Mouse (Mus musculus) forebrain, embryonic 16.5 days (tissue): ENCODE data around the gene Scand1. TPM values are rescaled to one million over a fixed set of nuclear protein-coding genes. Genes with fewer than 3 reads are reported as not detected.

Experiments
- ATAC-seq: fragments of 200-750 bp; cut with Nextera tagmentation; 2 replicates; pipeline ENCODE4 v1.8.0; 2017; ENCODE audit warnings: mild to moderate bottlenecking, moderate library complexity
- H3K27ac ChIP-seq: fragments of 300-500 bp; sonication (generic); 2 replicates; pipeline ENCODE4 v1.5.1; 2014; ENCODE audit warnings: low read length, control low read depth
- H3K27me3 ChIP-seq: fragments of 300-500 bp; sonication (generic); replicated peaks from 2 replicates; pipeline ENCODE4 v1.6.1; 2014; ENCODE audit warnings: low read length; ENCODE audit not compliant: control insufficient read depth, insufficient read depth
- H3K36me3 ChIP-seq: fragments of 300-500 bp; sonication (generic); 2 replicates; pipeline ENCODE4 v1.6.1; 2014; ENCODE audit not compliant: control insufficient read depth, insufficient read depth
- H3K4me1 ChIP-seq: fragments of 300-500 bp; sonication (generic); replicated peaks from 2 replicates; pipeline ENCODE4 v1.6.1; 2014; ENCODE audit warnings: low read length; ENCODE audit not compliant: control insufficient read depth, insufficient read depth
- H3K4me2 ChIP-seq: fragments of 300-500 bp; sonication (generic); 2 replicates; pipeline ENCODE4 v1.6.1; 2014; ENCODE audit warnings: mild to moderate bottlenecking, low read length, control low read depth
- H3K4me3 ChIP-seq: fragments of 300-500 bp; sonication (generic); replicated peaks from 2 replicates; pipeline ENCODE4 v1.5.1; 2014; ENCODE audit warnings: mild to moderate bottlenecking, low read length, control low read depth
- H3K9ac ChIP-seq: fragments of 300-500 bp; sonication (generic); replicated peaks from 2 replicates; pipeline ENCODE4 v1.6.1; 2014; ENCODE audit warnings: low read depth, low read length, control low read depth
- H3K9me3 ChIP-seq: fragments of 300-500 bp; sonication (generic); 2 replicates; pipeline ENCODE4 v1.6.1; 2016; ENCODE audit warnings: low read length; ENCODE audit not compliant: control insufficient read depth
- WGBS: fragments of 180-500 bp; shearing (Covaris S2); extraction: QIAGEN DNeasy Blood & Tissue Kit; methylation state at CpG from one replicate; pipeline ENCODE4 v1.1.7; 2014; 5-methylcytosine and 5-hydroxymethylcytosine counted together
- polyA plus RNA-seq: library from polyadenylated mRNA; unstranded; fragments of >200 nt; fragmentation: Nextera tagmentation; extraction: Ambion mirVana; gene quantifications from 2 replicates; pipeline ENCODE4 v1.2.1, GENCODE M21; 2015

The Scand1 gene
- polyA plus RNA-seq, 1 experiment from 2014 or later: 60.6 TPM

DNA sequence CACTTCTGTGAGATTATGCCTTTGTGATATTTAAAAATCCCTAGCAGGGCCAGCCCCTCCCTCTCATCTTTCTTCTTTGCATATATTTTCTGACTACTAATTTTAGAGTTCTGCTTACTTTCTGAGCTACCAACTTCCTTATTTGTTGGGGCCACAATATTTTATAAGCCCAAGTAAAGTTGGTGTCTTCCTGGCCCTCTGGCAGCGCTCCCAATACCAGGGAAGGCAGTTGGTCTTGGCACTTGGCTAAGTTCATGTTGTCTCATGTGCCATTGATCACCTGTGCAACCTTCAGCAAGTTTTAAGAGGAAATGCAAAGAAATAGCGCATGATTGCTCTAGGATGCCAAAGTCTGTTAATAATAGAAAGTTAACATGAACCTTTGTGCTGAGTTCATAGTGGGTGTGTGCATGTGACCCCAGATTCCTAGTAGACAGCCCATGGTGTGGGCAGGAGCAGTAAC lies 16.9 kb downstream of the Scand1 start:
- H3K27ac ChIP-seq: no peak overlapping the region
- no peaks in the 10 kb centered on the region for H3K27me3 ChIP-seq
- peaks cover 29% of the 10 kb centered on the region for H3K36me3 ChIP-seq
- ATAC-seq: no peak
- H3K9me3 ChIP-seq: no peaks in the 10 kb centered on the region
- no peaks in the 10 kb centered on the region for H3K4me1 ChIP-seq
- no peak overlapping the region for H3K4me2 ChIP-seq
- no peak overlapping the region for H3K9ac ChIP-seq
- WGBS: 98% methylated on average over 2 of the region's 2 CpGs
- H3K4me3 ChIP-seq: no peak overlapping the region

DNA sequence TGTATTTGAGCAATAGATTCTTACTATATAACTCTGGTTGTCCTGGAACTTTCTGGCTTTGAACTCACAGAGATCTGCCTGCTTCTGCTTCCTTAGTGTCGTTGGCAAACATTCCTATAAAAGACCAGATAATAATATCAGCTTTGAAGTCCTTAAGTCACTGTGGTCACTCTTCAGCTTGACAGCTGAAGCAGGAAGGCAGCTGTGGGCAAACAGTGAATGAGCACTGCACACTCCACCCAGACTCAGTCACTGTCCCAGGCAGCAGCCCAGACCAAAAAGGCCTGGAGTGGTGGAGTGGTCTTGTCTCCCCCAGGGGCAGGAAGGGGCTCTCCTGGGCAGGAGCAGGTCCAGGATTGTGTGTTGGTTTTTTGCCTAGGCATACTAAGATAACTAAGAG lies 20.5 kb downstream of the Scand1 start:
- ATAC-seq: no peak
- Histone ChIP-seq H3K9ac (no peak overlapping the region), H3K4me1 (no peaks in the 10 kb centered on the region), H3K27me3 (no peaks in the 10 kb centered on the region), H3K36me3 (peaks cover 26% of the 10 kb centered on the region), H3K9me3 (no peaks in the 10 kb centered on the region), H3K27ac (no peak overlapping the region), H3K4me3 (no peak overlapping the region), H3K4me2 (no peak overlapping the region)
- WGBS: 94% methylated on average over 1 of the region's 1 CpGs

DNA sequence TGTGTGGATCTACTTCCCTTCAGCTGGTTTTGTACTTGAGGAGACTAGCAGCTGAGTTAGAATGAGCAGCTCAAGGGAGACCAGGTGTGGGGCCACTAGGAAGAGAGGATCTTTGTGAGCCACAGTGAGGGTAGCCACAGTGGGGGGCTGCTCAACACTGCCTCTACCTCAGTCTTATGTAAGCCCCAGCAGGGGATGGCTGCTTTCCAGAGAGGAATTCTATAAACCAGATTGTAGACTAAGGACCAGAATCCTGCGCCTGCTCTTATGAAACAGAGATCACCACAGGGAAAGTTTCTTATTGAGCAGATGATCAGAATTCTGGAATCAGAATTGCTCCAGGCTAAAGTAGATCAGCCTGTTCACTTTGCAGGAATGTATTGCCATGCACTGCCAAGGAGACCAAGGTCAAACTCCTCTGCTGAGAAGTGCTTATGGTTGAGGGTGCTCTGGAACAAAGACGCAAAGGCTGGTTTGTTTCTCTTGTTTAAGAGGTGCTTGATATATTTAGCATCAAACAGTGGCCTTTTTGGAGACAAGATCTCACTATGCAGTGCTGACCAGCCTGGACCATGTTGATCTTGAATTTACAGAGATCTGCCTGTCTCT lies 22.8 kb downstream of the Scand1 start:
- Histone ChIP-seq H3K27ac (no peak overlapping the region), H3K9me3 (no peaks in the 10 kb centered on the region), H3K36me3 (peaks cover 18% of the 10 kb centered on the region), H3K4me2 (no peak overlapping the region), H3K9ac (no peak overlapping the region), H3K4me3 (no peak overlapping the region), H3K27me3 (no peaks in the 10 kb centered on the region), H3K4me1 (no peaks in the 10 kb centered on the region)
- WGBS: 76% methylated on average over 2 of the region's 2 CpGs
- no peak for ATAC-seq

DNA sequence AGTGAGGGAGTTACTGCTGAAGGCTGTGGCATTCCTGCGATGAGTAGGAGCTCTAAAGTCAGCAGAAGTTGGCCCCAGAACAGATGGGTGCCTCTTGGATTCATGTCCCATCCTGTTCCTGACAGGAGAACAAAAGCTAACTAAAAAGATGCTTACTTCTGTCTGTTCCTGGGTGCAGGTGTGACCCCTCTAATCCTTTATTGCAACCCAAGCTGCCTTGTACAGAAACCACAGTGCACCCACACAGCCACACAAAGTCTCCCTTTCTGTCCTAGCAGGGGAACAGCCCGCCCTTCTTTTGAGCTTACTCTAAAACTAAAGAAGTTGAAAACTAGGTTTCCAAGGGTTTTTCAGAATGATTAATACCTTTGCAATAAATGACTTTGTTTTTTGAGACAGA lies 24.3 kb downstream of the Scand1 start:
- H3K4me2 ChIP-seq: no peak overlapping the region
- H3K4me3 ChIP-seq: no peak overlapping the region
- no peaks in the 10 kb centered on the region for H3K9me3 ChIP-seq
- no peaks in the 10 kb centered on the region for H3K27me3 ChIP-seq
- H3K27ac ChIP-seq: no peak overlapping the region
- H3K9ac ChIP-seq: no peak overlapping the region
- no peak for ATAC-seq
- no peaks in the 10 kb centered on the region for H3K4me1 ChIP-seq
- 93% methylated on average over 2 of the region's 2 CpGs for WGBS
- peaks cover 10% of the 10 kb centered on the region; the same call in 1 of the 2 replicates for H3K36me3 ChIP-seq

DNA sequence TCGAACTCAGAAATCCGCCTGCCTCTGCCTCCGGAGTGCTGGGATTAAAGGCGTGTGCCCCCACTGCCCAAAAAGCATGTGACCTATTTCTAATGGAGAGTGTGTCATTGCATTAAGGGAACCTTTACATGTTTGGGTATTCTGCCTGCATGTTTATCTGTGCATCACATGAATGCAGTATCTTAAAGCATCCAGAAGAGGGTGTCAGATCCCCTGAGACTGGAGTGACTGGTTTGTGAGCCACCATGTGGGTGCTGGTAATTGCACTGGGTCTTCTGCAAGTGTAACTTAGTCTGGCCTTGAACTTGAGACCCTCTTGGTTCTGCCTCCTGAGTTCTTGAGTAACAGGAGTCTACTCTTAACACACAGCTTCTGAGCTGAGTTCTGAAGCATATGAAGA lies 25.8 kb downstream of the Scand1 start:
- Histone ChIP-seq H3K36me3 (0 out of 2 replicates have a peak, but pooled peaks cover 10% of the 10 kb centered on the region), H3K4me1 (no peaks in the 10 kb centered on the region), H3K4me2 (no peak overlapping the region), H3K9me3 (no peaks in the 10 kb centered on the region), H3K27me3 (no peaks in the 10 kb centered on the region), H3K4me3 (no peak overlapping the region), H3K27ac (no peak overlapping the region), H3K9ac (no peak overlapping the region)
- 97% methylated on average over 4 of the region's 4 CpGs for WGBS
- no peak for ATAC-seq

DNA sequence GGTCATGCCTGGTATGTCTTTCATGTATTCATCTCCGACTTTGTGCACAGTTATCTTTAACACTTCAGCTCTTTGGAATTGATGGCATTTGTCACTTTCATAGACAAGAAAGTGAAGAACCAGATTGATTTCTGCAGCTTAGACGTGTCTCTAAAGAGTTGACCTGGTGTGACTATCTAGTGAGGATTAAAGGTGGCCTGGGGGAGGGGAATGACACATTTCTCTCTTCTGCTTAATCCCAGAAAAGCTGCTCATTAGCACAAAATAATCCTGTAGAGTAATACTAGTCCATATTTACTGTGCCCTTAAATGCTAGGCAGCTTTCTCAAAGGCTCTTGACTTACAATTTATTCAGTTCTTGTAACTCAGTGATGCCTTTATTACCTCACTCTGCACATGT lies 27.3 kb downstream of the Scand1 start:
- Histone ChIP-seq H3K4me3 (no peak overlapping the region), H3K9me3 (no peaks in the 10 kb centered on the region), H3K36me3 (0 out of 2 replicates have a peak, but pooled peaks cover 3% of the 10 kb centered on the region), H3K27me3 (no peaks in the 10 kb centered on the region), H3K4me2 (no peak overlapping the region), H3K4me1 (no peaks in the 10 kb centered on the region), H3K27ac (no peak overlapping the region), H3K9ac (no peak overlapping the region)
- WGBS: 76% methylated on average over 2 of the region's 2 CpGs
- no peak for ATAC-seq

DNA sequence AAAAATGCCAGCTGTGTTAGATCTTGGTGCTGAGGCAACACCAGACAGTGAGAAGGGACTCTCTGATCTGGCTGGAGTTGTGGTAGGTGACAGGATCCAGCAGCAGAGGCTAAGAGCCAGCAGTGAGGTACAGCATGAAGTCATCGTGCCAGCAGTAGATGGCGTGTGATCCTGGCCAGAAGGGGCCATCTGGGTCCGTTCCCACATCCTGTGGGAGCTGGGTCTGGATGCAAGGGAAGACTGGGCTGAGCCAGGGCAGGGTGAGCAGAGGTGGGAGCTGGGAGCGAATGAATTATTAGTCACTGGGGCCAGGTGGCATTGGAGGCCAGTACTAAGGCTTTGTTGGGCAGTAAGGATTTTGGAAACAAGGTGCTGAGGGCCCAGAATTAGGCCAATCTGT lies 31.3 kb downstream of the Scand1 start:
- Histone ChIP-seq H3K9ac (no peak overlapping the region), H3K36me3 (no peaks in the 10 kb centered on the region)
- WGBS: 69% methylated on average over 4 of the region's 4 CpGs

DNA sequence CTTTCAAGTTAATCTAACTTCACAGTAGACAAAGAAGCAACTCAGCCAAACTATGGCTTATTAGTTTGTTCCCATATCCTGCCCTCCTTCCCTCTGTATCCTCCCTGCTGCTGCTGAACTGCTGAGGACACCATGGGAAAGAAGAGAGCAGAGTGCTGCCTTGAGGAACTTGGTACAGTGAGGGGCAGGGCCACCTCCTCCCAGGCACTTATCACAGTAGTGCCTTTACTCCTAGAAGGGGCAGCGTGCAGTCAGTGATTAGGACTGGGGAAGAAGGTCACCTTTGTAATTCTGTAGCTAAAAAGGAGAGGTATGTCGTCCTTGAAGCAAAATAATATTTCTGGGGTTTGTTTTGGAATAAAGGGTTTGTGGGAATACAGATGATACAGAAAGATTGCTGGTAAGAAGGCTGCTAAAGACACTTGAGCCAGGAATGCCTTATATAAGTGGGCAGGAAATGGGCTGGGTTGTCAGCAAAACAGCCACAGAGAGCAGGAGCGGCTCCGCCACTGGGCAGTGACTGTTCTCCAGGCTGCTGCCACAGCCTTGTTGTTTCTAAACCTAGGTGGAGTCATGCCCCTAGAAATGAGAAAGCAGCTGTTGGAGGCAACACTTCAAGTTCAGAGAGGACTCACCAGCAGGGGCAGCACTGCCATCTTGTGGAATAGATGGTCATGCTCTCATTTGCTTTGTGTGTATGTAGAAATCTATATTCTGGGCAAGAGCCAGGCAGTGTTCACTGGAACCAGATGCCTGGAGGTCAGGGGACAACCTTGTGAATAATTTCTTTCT lies 34.1 kb downstream of the Scand1 start:
- Histone ChIP-seq H3K4me1 (no peaks in the 10 kb centered on the region), H3K36me3 (peaks cover 7% of the 10 kb centered on the region; the same call in 1 of the 2 replicates), H3K9me3 (no peaks in the 10 kb centered on the region), H3K4me2 (no peak overlapping the region), H3K27me3 (no peaks in the 10 kb centered on the region), H3K27ac (peak overlapping the region; percentile 10; the same call in 1 of the 2 replicates), H3K9ac (0 out of 2 replicates have a peak overlapping the region, but pooled peaks have one; percentile 17), H3K4me3 (no peak overlapping the region)
- WGBS: 70% methylated on average over 4 of the region's 4 CpGs
- peak; percentile 45; the same call in 1 of the 2 replicates for ATAC-seq

More for the DNA sequence above, 31.3 kb downstream of the Scand1 start:
- H3K9me3 ChIP-seq: no peaks in the 10 kb centered on the region
- H3K4me1 ChIP-seq: no peaks in the 10 kb centered on the region
- no peak overlapping the region for H3K4me2 ChIP-seq
- H3K27ac ChIP-seq: no peak overlapping the region
- no peaks in the 10 kb centered on the region for H3K27me3 ChIP-seq
- H3K4me3 ChIP-seq: no peak overlapping the region
- no peak for ATAC-seq

DNA sequence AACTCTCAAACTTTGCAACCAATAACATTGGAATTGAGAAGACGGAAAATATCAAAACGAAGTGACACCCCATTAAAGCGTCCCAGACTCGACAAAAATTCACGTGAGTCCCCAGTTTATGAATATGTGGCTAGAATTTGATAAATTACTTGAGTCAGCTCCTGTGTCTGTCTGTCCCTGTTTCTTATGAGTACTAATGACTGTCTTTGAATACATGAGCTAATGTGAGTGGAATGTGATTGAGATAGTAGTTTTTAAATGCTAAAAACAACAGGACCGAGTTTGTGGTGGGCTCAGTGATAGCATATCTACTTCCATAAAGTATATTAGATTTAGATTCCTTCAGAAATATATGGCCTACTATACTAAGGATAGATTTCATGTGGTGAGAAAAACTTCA lies 40.0 kb downstream of the Scand1 start:
- H3K9ac ChIP-seq: no peak overlapping the region
- ATAC-seq: no peak
- 97% methylated on average over 6 of the region's 6 CpGs for WGBS
- H3K27ac ChIP-seq: no peak overlapping the region
- H3K4me1 ChIP-seq: no peaks in the 10 kb centered on the region
- H3K4me2 ChIP-seq: no peak overlapping the region
- peaks cover 7% of the 10 kb centered on the region; the same call in 1 of the 2 replicates for H3K36me3 ChIP-seq
- H3K9me3 ChIP-seq: no peaks in the 10 kb centered on the region
- no peak overlapping the region for H3K4me3 ChIP-seq
- H3K27me3 ChIP-seq: no peaks in the 10 kb centered on the region
